Mouse (Mus musculus) 3T3-L1 (cell line): ENCODE results near the gene Rap1b.

Source experiments
- DNase-seq: peaks from one replicate; pipeline ENCODE4 v3.0.0-alpha.2; 2015; ENCODE audit warnings: low read depth, low spot score

The Rap1b gene

DNA sequence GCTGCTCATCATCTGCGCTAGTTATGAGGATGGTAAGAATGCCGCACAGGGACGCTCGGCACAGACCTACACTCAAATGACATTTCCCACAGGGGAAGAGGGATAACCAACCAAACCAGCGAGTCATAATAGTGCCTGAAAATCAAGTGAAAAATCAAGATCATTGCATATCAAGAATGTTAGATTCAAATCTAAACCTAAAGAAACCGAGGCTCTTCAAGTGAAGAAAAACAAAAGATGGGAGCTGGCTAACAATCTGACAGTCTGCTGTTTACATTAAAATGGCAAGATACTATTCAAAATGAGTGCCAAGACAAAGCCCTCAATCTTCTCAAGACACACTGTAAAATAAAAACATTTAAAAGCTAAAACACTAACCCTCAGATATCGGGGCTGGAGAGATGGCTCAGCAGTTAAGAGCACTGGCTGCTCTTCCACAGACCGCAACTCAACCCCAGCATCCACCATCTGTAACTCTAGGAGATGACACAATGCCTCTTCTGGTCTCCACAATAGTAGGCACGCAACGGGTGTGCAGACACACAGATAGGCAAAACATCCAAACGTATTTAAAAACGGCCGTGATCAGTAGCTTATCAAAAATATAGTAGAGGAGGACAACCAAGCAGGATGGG is 61.9 kb downstream of the Rap1b start:
- DNase-seq = peak; percentile 93

GRCm38 (mm10) chr10:117782491-117783260 is 63.2 kb downstream of the Rap1b start:
- peak; percentile 94 for DNase-seq

GRCm38 (mm10) chr10:117782056-117782455 is 63.8 kb downstream of the Rap1b start:
- DNase-seq = no peak

DNA sequence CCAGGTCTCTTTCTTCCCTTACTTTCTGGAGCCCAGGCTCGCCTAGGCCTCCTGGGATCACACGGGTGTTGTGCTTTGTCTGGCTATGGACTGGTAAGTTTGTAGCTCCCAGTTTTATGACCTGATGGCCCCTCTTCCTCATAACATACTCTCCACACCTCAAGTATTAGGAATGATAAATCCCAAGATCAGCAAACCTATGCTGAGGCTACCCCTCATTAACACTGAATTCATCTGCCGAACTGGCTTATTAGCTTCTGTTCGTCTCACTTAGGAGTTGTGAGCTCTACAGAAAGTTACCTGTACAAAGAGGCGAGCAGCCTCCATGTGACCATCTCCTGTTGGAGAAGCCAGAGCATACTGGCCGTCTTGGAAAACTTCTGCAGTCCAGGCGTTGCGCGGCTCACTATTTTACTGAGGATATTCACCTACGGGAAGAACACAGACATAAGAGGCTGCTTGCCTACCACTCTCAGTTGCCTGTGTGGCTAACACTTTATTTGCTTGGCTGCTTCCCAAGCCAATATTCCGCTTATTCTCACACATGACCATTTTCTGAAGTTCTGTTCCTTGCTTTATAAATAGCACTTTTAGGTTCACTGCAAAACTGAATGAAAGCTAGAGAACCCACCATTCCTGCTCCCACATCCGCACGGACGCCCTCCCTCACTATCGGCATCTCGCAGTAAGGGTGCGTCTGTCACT is 64.7 kb downstream of the Rap1b start:
- peak; percentile 96 for DNase-seq

DNA sequence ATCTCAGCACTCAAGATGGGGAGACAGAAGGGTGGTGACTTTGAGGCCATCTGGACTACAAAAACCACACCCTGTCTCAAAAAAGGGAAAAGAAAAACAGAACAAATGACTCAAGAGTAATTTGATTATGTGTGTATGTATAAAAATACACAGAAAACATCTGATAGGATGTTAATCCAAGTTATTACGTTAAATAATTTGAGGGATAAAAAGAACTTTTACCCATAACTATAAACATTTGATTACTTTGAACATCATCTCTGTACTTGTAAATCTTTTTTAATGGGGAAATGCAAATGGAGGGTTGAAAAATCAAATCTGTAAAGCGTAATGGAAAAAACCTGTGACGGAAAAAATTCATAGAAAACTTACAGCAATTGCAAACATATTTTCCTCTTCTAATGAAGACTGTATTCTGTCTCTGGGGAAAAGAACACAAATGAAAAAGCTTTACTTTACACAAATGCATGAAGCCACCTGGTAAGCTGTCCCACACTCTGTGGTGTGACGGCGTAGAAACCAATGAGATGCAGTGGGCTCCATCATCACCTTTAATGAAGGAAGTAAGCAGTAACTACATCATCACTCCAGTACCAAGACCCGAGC is 65.4 kb downstream of the Rap1b start:
- DNase-seq = peak; percentile 96

- peak; percentile 94 for DNase-seq
Observed at GRCm38 (mm10) chr10:117779581-117780305, 66.1 kb downstream of the Rap1b start.

- no peak for DNase-seq
Observed at GRCm38 (mm10) chr10:117778951-117779350, 66.9 kb downstream of the Rap1b start.

DNA sequence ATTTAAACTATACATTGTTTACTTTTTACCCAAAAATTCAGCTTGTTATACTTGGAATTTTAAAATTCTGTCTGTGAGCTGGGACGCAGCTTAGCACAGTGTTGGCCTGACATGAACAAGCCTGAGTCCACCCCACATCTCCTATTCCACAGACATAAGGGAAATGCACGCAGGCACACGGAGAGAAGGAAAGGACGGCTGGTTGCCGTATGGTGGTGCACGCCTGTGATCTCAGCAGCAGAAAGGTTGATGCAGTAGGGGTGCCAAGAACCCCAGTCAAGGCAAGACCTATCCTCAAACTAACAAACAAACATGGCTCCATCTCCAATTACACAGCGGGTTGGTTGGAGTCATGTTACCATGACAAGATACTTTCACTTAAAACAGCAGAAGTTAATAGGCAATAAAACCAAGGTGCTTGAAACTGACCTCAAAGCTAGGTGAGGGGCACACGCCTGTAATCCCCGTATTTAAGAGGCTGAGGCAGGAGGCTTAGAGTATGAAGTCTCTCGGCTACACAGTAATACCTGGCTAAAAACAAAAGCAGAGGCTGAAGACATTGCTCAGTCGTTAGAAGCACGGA is 67.4 kb downstream of the Rap1b start:
- peak; percentile 95 for DNase-seq

- peak; percentile 95 for DNase-seq
Observed at GRCm38 (mm10) chr10:117777501-117778327, 68.1 kb downstream of the Rap1b start.

DNA sequence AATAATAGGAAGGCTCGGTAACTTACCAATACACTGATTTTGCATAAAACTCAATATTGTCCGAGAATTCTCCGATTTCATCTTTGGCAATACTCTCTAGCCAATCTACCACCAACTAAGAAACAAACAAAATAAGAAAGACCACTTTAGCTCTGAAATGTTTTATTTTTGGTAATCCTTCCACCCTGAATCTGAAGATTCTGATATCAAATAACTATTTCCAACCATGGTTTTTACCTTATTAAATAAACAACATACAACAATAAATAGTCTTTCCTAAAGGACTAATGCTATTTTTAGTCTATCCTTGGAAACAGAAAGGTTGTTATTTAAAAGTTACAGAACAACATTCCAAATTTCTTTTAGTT is 68.7 kb downstream of the Rap1b start:
- peak; percentile 91 for DNase-seq

DNA sequence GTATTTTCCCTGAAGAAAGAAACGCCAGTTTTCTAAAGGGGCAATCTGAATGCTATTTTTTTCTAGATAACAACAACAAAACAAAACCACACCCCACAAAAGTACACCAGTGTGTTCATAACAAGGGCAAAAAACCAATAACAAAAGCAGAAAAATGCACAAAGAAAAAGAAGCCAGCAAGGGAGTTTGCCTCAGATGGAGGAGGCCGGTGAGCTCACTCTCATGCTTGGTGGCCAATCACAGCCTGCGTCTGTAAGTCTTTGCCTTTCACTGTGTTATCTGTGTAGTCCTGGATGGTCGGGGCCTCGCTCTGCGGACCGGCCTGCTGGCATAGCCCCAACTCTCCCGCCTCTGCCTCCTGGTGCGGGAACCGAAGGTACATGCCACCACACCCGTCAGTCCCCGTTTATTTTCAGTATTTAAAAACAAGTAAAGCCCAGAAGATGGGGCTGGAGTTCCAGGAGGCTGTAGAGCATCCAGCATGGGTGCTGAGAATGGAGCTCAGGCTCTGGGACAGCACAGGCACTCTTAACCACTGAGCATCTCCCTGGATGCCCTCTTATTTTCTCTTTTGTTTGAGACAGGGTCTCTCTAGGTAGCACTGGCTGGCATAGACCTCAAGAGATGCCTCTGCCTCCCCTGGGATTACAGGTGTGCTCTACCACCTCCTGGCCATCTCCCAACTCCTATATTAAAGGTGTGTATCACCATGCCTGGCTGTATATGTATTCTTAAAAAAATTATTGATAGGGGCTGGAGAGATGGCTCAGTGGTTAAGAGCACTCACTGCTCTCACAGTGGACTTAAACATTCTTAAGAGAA is 69.3 kb downstream of the Rap1b start:
- DNase-seq = peak; percentile 97

DNA sequence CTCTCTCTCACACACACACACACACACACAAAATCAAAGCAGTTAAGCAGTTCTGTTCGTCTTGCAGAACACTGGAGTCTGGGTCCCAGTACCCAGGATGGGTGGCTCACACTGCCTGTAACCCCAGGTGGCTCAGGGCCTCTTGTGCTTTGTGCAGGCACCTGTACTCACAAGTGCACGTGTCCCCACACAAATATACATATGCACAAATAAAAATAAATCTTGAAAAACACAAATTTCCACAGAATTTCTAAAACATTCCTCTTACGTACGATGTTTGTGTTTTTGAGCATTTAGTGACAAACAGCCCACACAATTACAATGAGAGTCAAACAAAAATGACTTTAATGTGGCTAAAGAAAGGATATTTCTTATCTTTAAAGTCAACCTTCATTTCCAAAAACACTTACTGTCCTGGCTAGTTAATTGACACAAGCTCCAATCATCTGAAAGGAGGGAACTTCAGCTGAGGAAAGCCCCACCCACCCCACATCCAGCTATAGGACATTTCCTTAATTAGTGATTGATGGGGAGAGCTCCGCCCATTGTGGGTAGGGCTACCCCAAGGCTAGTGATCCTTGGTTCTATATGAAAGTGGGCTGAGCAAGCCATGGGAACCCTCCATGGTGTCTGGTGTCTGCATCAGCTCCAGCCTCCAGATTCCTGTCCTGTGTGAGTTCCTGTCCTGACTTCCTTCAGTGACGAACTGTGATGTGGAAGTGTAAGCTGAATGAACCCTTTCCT is 70.3 kb downstream of the Rap1b start:
- DNase-seq = peak; percentile 91

DNA sequence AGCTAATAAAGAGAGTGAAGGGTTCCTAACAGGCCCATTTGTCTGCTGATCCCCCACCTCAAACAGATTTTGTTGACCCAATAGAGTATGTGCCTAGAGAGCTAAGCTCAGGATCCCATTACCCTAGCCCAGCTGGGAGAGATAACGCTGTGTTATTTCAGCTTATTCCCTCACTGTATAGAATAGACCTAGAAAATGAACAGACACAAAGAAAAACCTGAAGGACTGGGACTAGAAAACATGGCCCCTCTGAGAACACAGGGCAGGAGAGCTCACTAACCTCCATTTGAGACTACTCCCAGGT is 71.1 kb downstream of the Rap1b start:
- DNase-seq = no peak

GRCm38 (mm10) chr10:117774011-117774816 is 71.6 kb downstream of the Rap1b start:
- DNase-seq = peak; percentile 95

GRCm38 (mm10) chr10:117773106-117773720 is 72.6 kb downstream of the Rap1b start:
- no peak for DNase-seq

DNA sequence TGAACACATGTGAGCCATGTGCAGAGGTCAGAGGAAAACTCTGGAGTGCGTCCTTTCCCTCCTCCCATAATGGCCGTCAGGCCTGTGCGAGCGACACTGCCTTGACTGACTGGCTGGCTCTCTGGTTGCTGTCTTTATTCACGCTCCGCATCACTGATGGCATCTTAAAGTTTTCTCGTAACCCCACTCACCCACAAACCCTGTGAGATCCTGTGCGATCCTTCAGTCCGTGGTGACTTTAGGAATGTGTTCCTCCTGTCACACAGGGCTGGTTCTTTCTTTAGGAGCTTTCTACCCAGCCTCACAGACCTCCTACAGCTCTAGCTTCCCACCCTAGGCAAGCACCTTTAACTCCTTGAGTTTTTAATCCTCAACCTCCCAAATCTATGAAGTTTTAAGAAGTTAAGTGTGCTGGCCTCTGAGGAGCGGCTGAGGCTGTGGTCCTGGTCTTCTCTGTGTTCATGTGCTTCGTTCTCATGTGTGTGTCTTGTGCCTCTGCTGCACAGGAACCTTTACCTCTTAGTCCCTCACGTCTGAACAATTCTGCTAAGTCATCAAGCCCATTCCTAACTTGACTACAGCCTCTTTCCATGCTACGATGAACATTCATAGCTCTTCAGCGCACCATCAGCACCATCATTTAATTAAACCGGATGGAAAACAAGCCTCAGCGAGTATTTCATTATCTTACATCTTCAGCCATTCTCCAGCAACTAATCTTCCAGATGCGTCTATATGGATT is 73.3 kb downstream of the Rap1b start:
- peak; percentile 96 for DNase-seq

DNA sequence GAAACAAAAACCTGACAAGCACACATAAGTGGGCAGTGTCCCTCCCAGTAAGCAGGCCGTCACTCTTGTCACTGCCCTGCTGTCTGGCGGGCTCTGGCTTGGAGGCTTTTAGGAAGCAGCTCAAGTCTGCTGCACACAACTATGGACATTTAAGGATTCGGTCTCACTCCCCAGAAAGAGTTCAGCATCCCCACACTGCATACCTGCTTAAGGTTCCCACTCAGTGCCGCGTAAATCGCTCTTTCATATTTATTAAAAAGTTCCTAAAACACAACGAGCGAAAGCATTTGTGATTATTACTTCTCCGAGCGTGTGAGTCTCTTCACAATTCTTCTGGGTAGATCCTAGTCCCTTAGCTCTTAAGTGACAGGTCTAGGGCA is 74.7 kb downstream of the Rap1b start:
- DNase-seq = peak; percentile 94
